Mouse (Mus musculus): ENCODE data around the gene Tmem160. TPM values are rescaled to one million over a fixed set of nuclear protein-coding genes. Genes with fewer than 3 reads are reported as not detected.

Tmem160 gene
- total and polyA plus RNA-seq, 2 experiments from 2014 or later: 123 to 154 TPM

GRCm38 (mm10) chr7:16451656-16452055 lies 923 bp upstream of the Tmem160 start:
- peaks cover 7% of the 10 kb centered on the region; the same call in 1 of the 2 replicates for H3K4me1 ChIP-seq (ENCODE audit: control insufficient read depth, insufficient read depth)
- H3K27me3 ChIP-seq (ENCODE audit: control insufficient read depth, insufficient read depth, low read length): no peaks in the 10 kb centered on the region
- no peaks in the 10 kb centered on the region for H3K9me3 ChIP-seq (replicated peaks; ENCODE audit: control insufficient read depth, low read length)
- DNase-seq (ENCODE audit: low spot score) (no peak), ATAC-seq (ENCODE audit: insufficient read depth, low read depth) (no peak)
- TF ChIP-seq EP300 (IDR thresholded peaks at IDR 0.05; ENCODE audit: low read depth) (no peak), CTCF (IDR thresholded peaks at IDR 0.05; ENCODE audit: low read depth) (no peak)
- H3K9ac ChIP-seq (replicated peaks; ENCODE audit: low read depth, low read length): no peak overlapping the region
- H3K4me2 ChIP-seq (ENCODE audit: low read depth, low read length): no peak overlapping the region
- WGBS: 58% methylated on average over 6 of the region's 6 CpGs
- H3K4me3 ChIP-seq (ENCODE audit: low read depth, low read length): no peak overlapping the region
- H3K27ac ChIP-seq (ENCODE audit: low read depth): peak overlapping the region; percentile 75
- H3K36me3 ChIP-seq (replicated peaks; ENCODE audit: control insufficient read depth, insufficient read depth, low read length): 0 out of 2 replicates have a peak, but pooled peaks cover 10% of the 10 kb centered on the region

GRCm38 (mm10) chr7:16453118-16453711 lies 636 bp downstream of the Tmem160 start:
- TF ChIP-seq CTCF (IDR thresholded peaks at IDR 0.05; ENCODE audit: low read depth): no peak
- no peak for TF ChIP-seq EP300 (IDR thresholded peaks at IDR 0.05; ENCODE audit: low read depth)
- DNase-seq (ENCODE audit: low spot score) (peak; percentile 34), ATAC-seq (ENCODE audit: insufficient read depth, low read depth) (peak; percentile 35; the same call in 1 of the 2 replicates)
- H3K9ac ChIP-seq (replicated peaks; ENCODE audit: low read depth, low read length): peak overlapping the region; percentile 74
- peaks cover 7% of the 10 kb centered on the region; the same call in 1 of the 2 replicates for H3K4me1 ChIP-seq (ENCODE audit: control insufficient read depth, insufficient read depth)
- no peaks in the 10 kb centered on the region for H3K27me3 ChIP-seq (ENCODE audit: control insufficient read depth, insufficient read depth, low read length)
- peak overlapping the region; percentile 99 for H3K4me2 ChIP-seq (ENCODE audit: low read depth, low read length)
- H3K9me3 ChIP-seq (replicated peaks; ENCODE audit: control insufficient read depth, low read length): no peaks in the 10 kb centered on the region
- WGBS: under 1% methylated on average over 23 of the region's 23 CpGs
- peak overlapping the region; percentile 74 for H3K27ac ChIP-seq (ENCODE audit: low read depth)
- peak overlapping the region; percentile 95 for H3K4me3 ChIP-seq (ENCODE audit: low read depth, low read length)
- H3K36me3 ChIP-seq (replicated peaks; ENCODE audit: control insufficient read depth, insufficient read depth, low read length): 0 out of 2 replicates have a peak, but pooled peaks cover 10% of the 10 kb centered on the region

- 0 out of 2 replicates have a peak, but pooled peaks cover 10% of the 10 kb centered on the region for H3K36me3 ChIP-seq (replicated peaks; ENCODE audit: control insufficient read depth, insufficient read depth, low read length)
- ATAC-seq (ENCODE audit: insufficient read depth, low read depth): no peak
- WGBS: 94% methylated on average over 14 of the region's 14 CpGs
Measured at GRCm38 (mm10) chr7:16455016-16455415, 2.4 kb downstream of the Tmem160 start.

GRCm38 (mm10) chr7:16456289-16456688 lies 3.7 kb downstream of the Tmem160 start:
- H3K27ac ChIP-seq (ENCODE audit: low read depth): no peak overlapping the region
- H3K4me1 ChIP-seq (ENCODE audit: control insufficient read depth, insufficient read depth): peaks cover 7% of the 10 kb centered on the region; the same call in 1 of the 2 replicates
- 83% methylated on average over 5 of the region's 5 CpGs for WGBS
- no peak overlapping the region for H3K9ac ChIP-seq (replicated peaks; ENCODE audit: low read depth, low read length)
- DNase-seq (ENCODE audit: low spot score) (no peak), ATAC-seq (ENCODE audit: insufficient read depth, low read depth) (no peak)
- 0 out of 2 replicates have a peak, but pooled peaks cover 10% of the 10 kb centered on the region for H3K36me3 ChIP-seq (replicated peaks; ENCODE audit: control insufficient read depth, insufficient read depth, low read length)
- H3K9me3 ChIP-seq (replicated peaks; ENCODE audit: control insufficient read depth, low read length): no peaks in the 10 kb centered on the region
- H3K4me2 ChIP-seq (ENCODE audit: low read depth, low read length): no peak overlapping the region
- 0 out of 2 replicates have a peak, but pooled peaks cover 4% of the 10 kb centered on the region for H3K27me3 ChIP-seq (ENCODE audit: control insufficient read depth, insufficient read depth, low read length)
- H3K4me3 ChIP-seq (ENCODE audit: low read depth, low read length): no peak overlapping the region
- no peak for TF ChIP-seq EP300 (IDR thresholded peaks at IDR 0.05; ENCODE audit: low read depth)
- TF ChIP-seq CTCF (IDR thresholded peaks at IDR 0.05; ENCODE audit: low read depth): no peak

More at GRCm38 (mm10) chr7:16455016-16455415, 2.4 kb downstream of the Tmem160 start:
- TF ChIP-seq EP300 (IDR thresholded peaks at IDR 0.05; ENCODE audit: low read depth) (no peak), CTCF (IDR thresholded peaks at IDR 0.05; ENCODE audit: low read depth) (no peak)
- H3K27me3 ChIP-seq (ENCODE audit: control insufficient read depth, insufficient read depth, low read length): no peaks in the 10 kb centered on the region
- no peaks in the 10 kb centered on the region for H3K9me3 ChIP-seq (replicated peaks; ENCODE audit: control insufficient read depth, low read length)
- H3K27ac ChIP-seq (ENCODE audit: low read depth): no peak overlapping the region
- H3K4me2 ChIP-seq (ENCODE audit: low read depth, low read length): no peak overlapping the region
- peaks cover 7% of the 10 kb centered on the region; the same call in 1 of the 2 replicates for H3K4me1 ChIP-seq (ENCODE audit: control insufficient read depth, insufficient read depth)
- H3K4me3 ChIP-seq (ENCODE audit: low read depth, low read length): no peak overlapping the region
- no peak for DNase-seq (ENCODE audit: low spot score)
- H3K9ac ChIP-seq (replicated peaks; ENCODE audit: low read depth, low read length): no peak overlapping the region

- H3K9me3 ChIP-seq (replicated peaks; ENCODE audit: control insufficient read depth, low read length): no peaks in the 10 kb centered on the region
- WGBS: 58% methylated on average over 13 of the region's 13 CpGs
- 0 out of 2 replicates have a peak, but pooled peaks cover 7% of the 10 kb centered on the region for H3K36me3 ChIP-seq (replicated peaks; ENCODE audit: control insufficient read depth, insufficient read depth, low read length)
- DNase-seq (ENCODE audit: low spot score) (no peak), ATAC-seq (ENCODE audit: insufficient read depth, low read depth) (no peak)
- H3K4me2 ChIP-seq (ENCODE audit: low read depth, low read length): no peak overlapping the region
- TF ChIP-seq EP300 (IDR thresholded peaks at IDR 0.05; ENCODE audit: low read depth) (no peak), CTCF (IDR thresholded peaks at IDR 0.05; ENCODE audit: low read depth) (no peak)
- H3K4me1 ChIP-seq (ENCODE audit: control insufficient read depth, insufficient read depth): no peaks in the 10 kb centered on the region
- 0 out of 2 replicates have a peak, but pooled peaks cover 9% of the 10 kb centered on the region for H3K27me3 ChIP-seq (ENCODE audit: control insufficient read depth, insufficient read depth, low read length)
- H3K27ac ChIP-seq (ENCODE audit: low read depth): no peak overlapping the region
- no peak overlapping the region for H3K4me3 ChIP-seq (ENCODE audit: low read depth, low read length)
- H3K9ac ChIP-seq (replicated peaks; ENCODE audit: low read depth, low read length): no peak overlapping the region
Measured at GRCm38 (mm10) chr7:16460566-16460965, 8.0 kb downstream of the Tmem160 start.

Measured in heart, postnatal 0 days (tissue).